Comparison of ENCODE assay signal across 9 mouse cellular contexts in genomic region chr12:31823671-31824070, GRCm38 (mm10).
"Had no signal": no experiment of that assay in that cellular context is flagged by ENCODE, and none has a peak within 500 bp of the region (broad histone marks: within the 10 kb centered on the region; RNA-seq: fewer than 3 reads in every experiment).

No protein-coding gene starts in this region.

- DNase-seq: layer of hippocampus, postnatal 36 days; liver, embryonic 13.5 days; lung, embryonic 14.5 days; right cerebral cortex, adult 18-20 months; right cerebral cortex, postnatal 14 days; right cerebral cortex, postnatal 4 days; thymus, adult 2 months; thymus, postnatal 14 days; thymus, postnatal 4 days had no signal
